Mouse (Mus musculus): ENCODE measurements around the gene Uox.

GRCm38 (mm10) chr3:146569594-146569993 is 632 bp upstream of the Uox start:
- TF ChIP-seq POLR2A (IDR thresholded peaks at IDR 0.05; ENCODE audit: low read depth, low read length) (no peak), CTCF (IDR thresholded peaks at IDR 0.05; ENCODE audit: borderline replicate concordance, insufficient read depth, low read length) (no peak)

All from embryonic fibroblast, embryonic 13.5 days (primary cell).